Mouse (Mus musculus): ENCODE data around the gene Gm14548.

DNA sequence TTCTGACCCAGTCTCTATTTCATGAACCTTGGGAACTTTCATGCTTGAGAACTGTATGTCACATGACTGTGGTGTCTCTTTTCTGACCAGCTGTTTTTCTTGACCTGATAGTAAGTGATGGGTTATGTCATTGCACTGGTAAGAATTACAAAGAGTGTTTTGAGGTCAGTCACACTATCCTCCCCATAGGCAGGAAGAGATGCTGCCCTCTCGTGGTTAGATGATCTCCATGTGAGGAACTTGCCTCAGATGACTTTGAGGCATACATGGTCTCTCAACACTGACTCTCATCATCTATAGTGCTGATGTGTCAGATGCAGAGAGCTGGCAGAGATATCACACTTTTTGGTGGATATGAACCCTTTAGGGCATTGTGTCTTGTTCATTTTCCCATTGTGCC, 5.8 kb upstream of the Gm14548 start:
- TF ChIP-seq POLR2A (IDR thresholded peaks at IDR 0.05; ENCODE audit: borderline replicate concordance, insufficient read depth, low read length), result no peak
- no peak for TF ChIP-seq CTCF (IDR thresholded peaks at IDR 0.05; ENCODE audit: borderline replicate concordance, insufficient read depth, low read depth, low read length)
